Mouse (Mus musculus) forebrain, embryonic 11.5 days (tissue): Measurements from ENCODE around the gene Eras. TPM values are rescaled to one million over a fixed set of nuclear protein-coding genes. Genes with fewer than 3 reads are reported as not detected.

Experiments used
- ATAC-seq: fragments of 200-750 bp; cut with Nextera tagmentation; replicated peaks from 2 replicates; pipeline ENCODE4 v1.8.0; 2017; ENCODE audit warnings: moderate TSS enrichment; ENCODE audit not compliant: low FRiP score
- DNase-seq: peaks from one replicate; pipeline ENCODE4 v3.0.0-alpha.2; 2017; ENCODE audit warnings: low spot score
- H3K27ac ChIP-seq: fragments of 300-500 bp; sonication (generic); 2 replicates; pipeline ENCODE4 v1.5.1; 2014; ENCODE audit warnings: low read depth, low read length
- H3K27me3 ChIP-seq: fragments of 300-500 bp; sonication (generic); 2 replicates; pipeline ENCODE4 v1.6.1; 2014; ENCODE audit warnings: mild to moderate bottlenecking, low read length, mixed read lengths; ENCODE audit not compliant: control insufficient read depth, insufficient read depth
- H3K36me3 ChIP-seq: fragments of 300-500 bp; sonication (generic); 2 replicates; pipeline ENCODE4 v1.6.1; 2014; ENCODE audit warnings: mild to moderate bottlenecking, low read length, moderate library complexity, mixed read lengths; ENCODE audit not compliant: control insufficient read depth, insufficient read depth
- H3K4me1 ChIP-seq: fragments of 300-500 bp; sonication (generic); replicated peaks from 2 replicates; pipeline ENCODE4 v1.6.1; 2014; ENCODE audit warnings: low read length, mixed read lengths; ENCODE audit not compliant: control insufficient read depth, insufficient read depth
- H3K4me2 ChIP-seq: fragments of 300-500 bp; sonication (generic); 2 replicates; pipeline ENCODE4 v1.6.1; 2014; ENCODE audit warnings: low read depth, mild to moderate bottlenecking, low read length, moderate library complexity, mixed read lengths; ENCODE audit not compliant: severe bottlenecking
- H3K4me3 ChIP-seq: fragments of 300-500 bp; sonication (generic); 2 replicates; pipeline ENCODE4 v1.5.1; 2014; ENCODE audit warnings: low read depth, low read length
- H3K9ac ChIP-seq: fragments of 300-500 bp; sonication (generic); 2 replicates; pipeline ENCODE4 v1.6.1; 2014; ENCODE audit warnings: low read length
- H3K9me3 ChIP-seq: fragments of 300-500 bp; sonication (generic); 2 replicates; pipeline ENCODE4 v1.6.1; 2016; ENCODE audit warnings: low read length, mixed read lengths; ENCODE audit not compliant: control insufficient read depth
- WGBS: fragments of 180-500 bp; shearing (Covaris S2); extraction: QIAGEN DNeasy Blood & Tissue Kit; methylation state at CpG from one replicate; pipeline ENCODE4 v1.1.7; 2014; 5-methylcytosine and 5-hydroxymethylcytosine counted together
- polyA plus RNA-seq: library from polyadenylated mRNA; unstranded; fragments of >200 nt; fragmentation: Nextera tagmentation; extraction: Ambion mirVana; gene quantifications from 2 replicates; pipeline ENCODE4 v1.2.1, GENCODE M21; 2014

Gene Eras
- polyA plus RNA-seq = not detected in 2 replicates

DNA sequence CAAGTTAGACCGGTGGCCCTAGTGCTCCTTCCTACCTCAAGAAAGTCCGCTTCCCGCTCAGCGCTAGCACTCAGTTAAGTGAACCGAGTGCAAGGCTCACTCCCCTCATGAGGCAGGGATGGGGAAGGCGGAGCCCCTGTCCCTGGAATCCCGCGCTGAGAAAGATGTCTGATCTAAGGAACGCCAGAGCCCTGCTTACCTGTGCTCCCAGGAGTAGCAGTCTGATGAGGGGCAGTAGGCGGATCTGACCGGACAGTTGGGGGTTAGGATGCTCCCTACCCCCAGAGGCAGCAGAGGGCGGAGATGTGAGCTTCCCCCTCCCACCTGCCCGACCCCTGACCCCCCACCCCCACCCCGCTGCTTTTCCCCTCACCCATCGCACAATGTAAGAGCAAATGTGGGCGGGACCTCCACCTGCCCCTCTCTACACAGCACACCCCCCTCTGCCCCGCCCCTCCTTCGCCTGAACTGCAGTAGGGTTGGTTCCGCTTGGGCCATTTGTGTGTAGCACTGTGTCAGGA, at the start of gene Eras:
Eras (minus strand) TSS at position 338 of the 521 bp plus-strand sequence.
- H3K9ac ChIP-seq = no peak within 1 kb of the TSS
- no peak for ATAC-seq
- H3K36me3 ChIP-seq = no peaks in the 10 kb centered on the region

GRCm38 (mm10) chrX:7977892-7978291, 49.5 kb upstream of the Eras start, which contains the start of gene Gata1:
Gene Gata1 (minus strand): TSS chrX:7978071.
- H3K4me1 ChIP-seq = no peaks in the 10 kb centered on the region
- DNase-seq (no peak), ATAC-seq (no peak)
- H3K4me3 ChIP-seq = no peak within 1 kb of the TSS
- no peaks in the 10 kb centered on the region for H3K9me3 ChIP-seq
- H3K4me2 ChIP-seq = no peak within 1 kb of the TSS
- no peak within 1 kb of the TSS for H3K27ac ChIP-seq
- no peaks in the 10 kb centered on the region for H3K27me3 ChIP-seq
- WGBS = 90% methylated on average over 11 of the region's 11 CpGs
- no peak within 1 kb of the TSS for H3K9ac ChIP-seq
- no peaks in the 10 kb centered on the region for H3K36me3 ChIP-seq

More for the DNA sequence above, at the start of gene Eras:
- 18% methylated on average over 17 of the region's 19 CpGs for WGBS
- no peak within 1 kb of the TSS for H3K27ac ChIP-seq
- H3K4me1 ChIP-seq = no peaks in the 10 kb centered on the region
- H3K27me3 ChIP-seq = peaks cover 4% of the 10 kb centered on the region; the same call in 1 of the 2 replicates
- no peak within 1 kb of the TSS for H3K4me3 ChIP-seq
- no peaks in the 10 kb centered on the region for H3K9me3 ChIP-seq
- DNase-seq = no peak
- 0 out of 2 replicates have a peak within 1 kb of the TSS, but pooled peaks have one; percentile 11 for H3K4me2 ChIP-seq

DNA sequence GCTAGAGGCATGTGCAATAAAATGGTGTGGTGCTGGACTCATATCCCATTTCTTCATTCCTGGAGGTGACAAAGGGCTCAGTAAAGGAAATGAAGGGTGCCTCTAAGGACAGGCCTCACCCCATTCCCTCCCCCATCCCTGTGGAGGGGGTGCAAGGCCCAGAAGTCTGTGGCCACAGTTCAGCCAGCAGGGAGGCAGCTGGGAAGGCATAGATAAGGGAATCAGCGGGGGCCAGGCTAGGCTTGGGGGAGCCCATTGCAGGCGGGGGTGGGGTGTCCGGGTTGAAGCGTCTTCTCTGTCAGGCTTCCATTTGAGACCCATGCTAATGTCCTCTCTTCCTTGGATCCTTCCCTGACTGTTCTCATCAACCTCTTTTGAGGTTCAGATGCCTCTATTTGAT, 42.9 kb upstream of the Eras start:
- no peak overlapping the region for H3K4me2 ChIP-seq
- H3K36me3 ChIP-seq = no peaks in the 10 kb centered on the region
- 60% methylated on average over 4 of the region's 4 CpGs for WGBS
- DNase-seq = no peak
- no peak overlapping the region for H3K27ac ChIP-seq
- H3K4me1 ChIP-seq = no peaks in the 10 kb centered on the region
- H3K9ac ChIP-seq = no peak overlapping the region
- H3K4me3 ChIP-seq = no peak overlapping the region
- no peaks in the 10 kb centered on the region for H3K27me3 ChIP-seq
- no peak for ATAC-seq
- no peaks in the 10 kb centered on the region for H3K9me3 ChIP-seq

DNA sequence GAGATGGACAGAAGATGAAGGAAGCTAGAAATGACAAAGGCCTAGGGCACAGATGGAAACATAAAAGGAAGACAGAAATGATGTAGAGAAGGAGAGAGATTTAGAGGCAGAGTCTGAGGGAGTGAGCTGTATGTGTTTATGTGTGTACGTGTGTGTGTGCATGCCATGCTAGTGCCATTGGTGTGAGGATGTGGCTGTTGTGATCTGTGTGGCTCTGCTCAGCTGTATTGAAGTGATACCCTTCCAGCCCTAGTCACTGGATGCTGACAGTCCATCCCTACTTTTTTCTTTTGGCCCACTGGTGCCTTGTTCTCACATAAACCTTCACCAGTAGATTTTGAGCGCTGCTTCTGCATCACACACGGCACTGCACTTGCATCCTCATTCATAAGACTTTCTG, 40.5 kb upstream of the Eras start:
- ATAC-seq = no peak
- no peak for DNase-seq
- H3K9ac ChIP-seq = no peak overlapping the region
- no peaks in the 10 kb centered on the region for H3K27me3 ChIP-seq
- no peaks in the 10 kb centered on the region for H3K4me1 ChIP-seq
- H3K9me3 ChIP-seq = no peaks in the 10 kb centered on the region
- H3K36me3 ChIP-seq = no peaks in the 10 kb centered on the region
- no peak overlapping the region for H3K27ac ChIP-seq
- no peak overlapping the region for H3K4me2 ChIP-seq
- no peak overlapping the region for H3K4me3 ChIP-seq
- 89% methylated on average over 3 of the region's 3 CpGs for WGBS

- no peak for ATAC-seq
- H3K27me3 ChIP-seq = no peaks in the 10 kb centered on the region
- H3K36me3 ChIP-seq = no peaks in the 10 kb centered on the region
- H3K4me2 ChIP-seq = no peak overlapping the region
- 94% methylated on average over 8 of the region's 8 CpGs for WGBS
- no peak overlapping the region for H3K9ac ChIP-seq
- DNase-seq = no peak
- H3K9me3 ChIP-seq = no peaks in the 10 kb centered on the region
- H3K4me3 ChIP-seq = no peak overlapping the region
- no peaks in the 10 kb centered on the region for H3K4me1 ChIP-seq
- no peak overlapping the region for H3K27ac ChIP-seq
These were observed 39.8 kb upstream of the Eras start for GRCm38 (mm10) chrX:7968226-7968625.

GRCm38 (mm10) chrX:7967596-7968201, 39.3 kb upstream of the Eras start:
- H3K27me3 ChIP-seq = no peaks in the 10 kb centered on the region
- H3K36me3 ChIP-seq = no peaks in the 10 kb centered on the region
- 76% methylated on average over 8 of the region's 9 CpGs for WGBS
- no peak overlapping the region for H3K4me3 ChIP-seq
- H3K4me1 ChIP-seq = no peaks in the 10 kb centered on the region
- H3K4me2 ChIP-seq = no peak overlapping the region
- DNase-seq = no peak
- no peaks in the 10 kb centered on the region for H3K9me3 ChIP-seq
- ATAC-seq = no peak
- H3K9ac ChIP-seq = no peak overlapping the region
- no peak overlapping the region for H3K27ac ChIP-seq

DNA sequence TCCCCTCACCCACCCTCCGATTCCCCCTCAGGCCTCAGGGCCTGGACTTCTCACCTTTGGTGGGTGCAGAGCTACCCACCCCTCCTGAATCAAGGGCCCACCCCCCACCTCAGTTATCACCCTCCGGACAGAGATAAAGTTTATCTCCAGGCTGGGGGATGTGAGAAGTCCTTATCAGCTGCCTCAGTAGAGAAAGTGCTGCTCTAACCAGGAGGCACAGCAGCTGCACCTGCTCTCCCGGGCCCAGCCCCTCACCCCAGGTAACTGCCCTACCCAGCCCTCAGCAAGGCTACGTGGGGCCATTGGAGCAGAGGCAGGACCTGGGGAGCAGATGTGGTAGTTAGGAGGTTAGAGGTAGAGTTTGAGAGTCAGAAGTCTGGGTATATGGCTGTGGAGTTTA, 37.8 kb upstream of the Eras start:
- WGBS = 77% methylated on average over 4 of the region's 4 CpGs

GRCm38 (mm10) chrX:7963829-7964626, 35.6 kb upstream of the Eras start:
- Histone ChIP-seq H3K36me3 (no peaks in the 10 kb centered on the region), H3K4me1 (no peaks in the 10 kb centered on the region), H3K9ac (no peak overlapping the region), H3K27ac (no peak overlapping the region), H3K27me3 (no peaks in the 10 kb centered on the region), H3K4me3 (no peak overlapping the region), H3K9me3 (no peaks in the 10 kb centered on the region), H3K4me2 (no peak overlapping the region)
- WGBS = 75% methylated on average over 7 of the region's 7 CpGs
- ATAC-seq (no peak), DNase-seq (no peak)

More for the DNA sequence above, 37.8 kb upstream of the Eras start:
- H3K27me3 ChIP-seq = no peaks in the 10 kb centered on the region
- DNase-seq (no peak), ATAC-seq (no peak)
- H3K4me1 ChIP-seq = no peaks in the 10 kb centered on the region
- H3K9me3 ChIP-seq = no peaks in the 10 kb centered on the region
- H3K4me2 ChIP-seq = no peak overlapping the region
- no peaks in the 10 kb centered on the region for H3K36me3 ChIP-seq
- H3K9ac ChIP-seq = no peak overlapping the region
- H3K27ac ChIP-seq = no peak overlapping the region
- no peak overlapping the region for H3K4me3 ChIP-seq
